8 mouse cellular contexts compared by ENCODE assay signal in the genomic region with DNA sequence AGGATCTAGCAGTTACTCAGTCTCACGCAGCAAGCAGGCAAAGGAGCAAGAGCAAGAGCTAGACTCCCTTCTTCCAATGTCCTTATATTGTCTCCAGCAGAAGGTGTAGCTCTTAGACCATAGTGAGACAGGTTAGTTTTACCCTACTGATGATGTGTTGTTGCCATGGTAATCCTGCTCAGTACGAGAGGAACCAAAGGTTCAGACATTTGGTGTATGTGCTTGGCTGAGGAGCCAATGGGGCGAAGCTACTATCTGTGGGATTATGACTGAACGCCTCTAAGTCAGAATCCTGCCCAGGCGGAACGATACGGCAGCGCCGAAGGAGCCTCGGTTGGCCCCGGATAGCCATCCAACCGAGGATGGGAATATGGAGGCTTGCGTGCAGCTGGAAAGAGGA. TPM values are rescaled to one million over a fixed set of nuclear protein-coding genes. Genes with fewer than 3 reads are reported as not detected.
A peak's percentile ranks its signal among the peaks of the same experiment; 100 is the strongest.
DNase-seq lines count a peak whose midpoint lies in the region; ATAC-seq lines count a peak whose summit lies in the region.
"Not testable (repeated sequence)": the region's sequence is repeated elsewhere in the genome, so short reads cannot be mapped to it uniquely, and the experiment has no call there.

No protein-coding gene starts in this region.

- peak; percentile 87 for ATAC-seq in common myeloid progenitor, adult 5-6 weeks (replicated peaks; ENCODE audit: low read depth, poor library complexity, severe bottlenecking)

- intact Hi-C loops in gastrocnemius, postnatal 14 days (cut with DNase I; ENCODE audit: low total_unique reads): not testable (repeated sequence)

- peak; percentile 93 for DNase-seq in T-cell, adult 2 months (ENCODE audit: low spot score)
- peak; percentile 76 for DNase-seq in gastrocnemius, postnatal 14 days
- peak; percentile 62 for DNase-seq in hindlimb bud, embryonic 11.5 days (ENCODE audit: extremely low spot score, low read depth, low spot score)
- peak; percentile 96 to 97 for DNase-seq in left cerebral cortex, adult 18-20 months (ENCODE audit: low spot score in 2 of 2)
- peak; percentile 92 for DNase-seq in lung, postnatal 25 days (ENCODE audit: low spot score)
- DNase-seq in retina, postnatal 7 days (ENCODE audit: low read depth, low spot score): peak; percentile 16
- peak; percentile 81 for DNase-seq in urinary bladder, postnatal 10 days (ENCODE audit: low spot score)

RNA-seq across cellular contexts. Expression of a gene that starts 38.9 kb away (rescaled TPM):
- 6.3 and 14.1 TPM in 2 replicates for total RNA-seq in common myeloid progenitor, adult 5-6 weeks (2017)
- 1,000 to 10,000 TPM; 1,017 to 1,171 TPM for total RNA-seq in gastrocnemius, postnatal 14 days (2021)
- total RNA-seq in left cerebral cortex, adult 18-20 months (2021): 1 to 10 TPM; 1.6 to 2.3 TPM

RNA-seq across cellular contexts. Expression of a gene that starts 39.1 kb away (rescaled TPM):
- total RNA-seq in common myeloid progenitor, adult 5-6 weeks (2017): 111 and 131 TPM in 2 replicates
- 100 to 1,000 TPM; 490 to 594 TPM for total RNA-seq in gastrocnemius, postnatal 14 days (2021)
- 10 to 100 TPM; 35.3 to 37.9 TPM for total RNA-seq in left cerebral cortex, adult 18-20 months (2021)

Comparison
In these comparisons a context has a peak if more than half of its experiments do, and no peak if none do; other contexts are left out.
1. Peak in every context shown above with its lines: DNase-seq and ATAC-seq.
2. DNase-seq: peak in every context shown above with its lines; median percentile 96 in left cerebral cortex, adult 18-20 months; 93 in T-cell, adult 2 months; 92 in lung, postnatal 25 days; 81 in urinary bladder, postnatal 10 days; 76 in gastrocnemius, postnatal 14 days; 62 in hindlimb bud, embryonic 11.5 days; 16 in retina, postnatal 7 days.
3. RNA of a gene that starts 38.9 kb away (total RNA-seq): 1,017 to 1,171 TPM in gastrocnemius, postnatal 14 days; 6.3 to 14.1 TPM in common myeloid progenitor, adult 5-6 weeks and 1.6 to 2.3 TPM in left cerebral cortex, adult 18-20 months; every median in the first group is over 10 times any median in the second.